Mouse (Mus musculus): ENCODE measurements at regions not wholly inside any gene's neighbourhood (a gene's known extent, or its start where the extent isn't known, plus 50 kb on each side); places are given as distances from the start of the nearest gene placed in this dataset.

DNA sequence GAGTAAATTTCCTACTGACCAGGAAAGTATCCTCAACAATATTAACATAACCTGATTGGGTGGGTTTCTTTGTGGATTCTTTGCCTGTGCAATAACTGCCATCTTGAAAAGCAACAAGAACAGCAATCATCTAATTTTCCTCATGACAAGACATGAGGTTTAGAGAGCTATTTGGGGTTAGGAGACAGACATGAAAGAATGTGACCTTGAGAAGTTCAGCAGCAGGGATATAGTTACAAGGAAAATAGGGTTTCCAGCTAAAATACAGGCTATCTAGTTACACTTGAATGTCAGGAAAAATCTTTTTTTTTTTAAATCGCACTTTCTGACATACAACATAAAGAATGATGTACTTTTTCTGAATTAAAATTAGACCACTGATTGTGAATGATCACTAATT lies 83.7 kb upstream of the Lama2 start:
- H3K4me3 ChIP-seq (ENCODE audit: low read depth, low read length): no peak overlapping the region
- H3K4me2 ChIP-seq (ENCODE audit: low read depth, low read length): no peak overlapping the region
- H3K9ac ChIP-seq (ENCODE audit: low read depth, low read length): no peak overlapping the region
- no peaks in the 10 kb centered on the region for H3K9me3 ChIP-seq (ENCODE audit: control insufficient read depth, low read length)
- DNase-seq (ENCODE audit: low spot score) (peak; percentile 24), ATAC-seq (ENCODE audit: low read depth) (no peak)
- 29% methylated on average over 1 of the region's 1 CpGs for WGBS
- H3K27me3 ChIP-seq (replicated peaks; ENCODE audit: control insufficient read depth, insufficient read depth, low read length): no peaks in the 10 kb centered on the region
- H3K27ac ChIP-seq (replicated peaks; ENCODE audit: low read depth, low read length): no peak overlapping the region
- H3K4me1 ChIP-seq (ENCODE audit: control insufficient read depth, insufficient read depth, low read length): no peaks in the 10 kb centered on the region
- H3K36me3 ChIP-seq (ENCODE audit: control insufficient read depth, insufficient read depth, low read length): no peaks in the 10 kb centered on the region

- no peak overlapping the region for H3K9ac ChIP-seq (ENCODE audit: low read depth, low read length)
- no peak for DNase-seq (ENCODE audit: low spot score)
- no peaks in the 10 kb centered on the region for H3K4me1 ChIP-seq (ENCODE audit: control insufficient read depth, insufficient read depth, low read length)
- H3K4me3 ChIP-seq (ENCODE audit: low read depth, low read length): no peak overlapping the region
- H3K36me3 ChIP-seq (ENCODE audit: control insufficient read depth, insufficient read depth, low read length): no peaks in the 10 kb centered on the region
- no peak overlapping the region for H3K4me2 ChIP-seq (ENCODE audit: low read depth, low read length)
- WGBS: 61% methylated on average over 6 of the region's 6 CpGs
- no peaks in the 10 kb centered on the region for H3K9me3 ChIP-seq (ENCODE audit: control insufficient read depth, low read length)
- ATAC-seq (ENCODE audit: low read depth): no peak
- H3K27me3 ChIP-seq (replicated peaks; ENCODE audit: control insufficient read depth, insufficient read depth, low read length): no peaks in the 10 kb centered on the region
- no peak overlapping the region for H3K27ac ChIP-seq (replicated peaks; ENCODE audit: low read depth, low read length)
Measured at GRCm38 (mm10) chr10:27698305-27698704, 78.7 kb upstream of the Lama2 start.

DNA sequence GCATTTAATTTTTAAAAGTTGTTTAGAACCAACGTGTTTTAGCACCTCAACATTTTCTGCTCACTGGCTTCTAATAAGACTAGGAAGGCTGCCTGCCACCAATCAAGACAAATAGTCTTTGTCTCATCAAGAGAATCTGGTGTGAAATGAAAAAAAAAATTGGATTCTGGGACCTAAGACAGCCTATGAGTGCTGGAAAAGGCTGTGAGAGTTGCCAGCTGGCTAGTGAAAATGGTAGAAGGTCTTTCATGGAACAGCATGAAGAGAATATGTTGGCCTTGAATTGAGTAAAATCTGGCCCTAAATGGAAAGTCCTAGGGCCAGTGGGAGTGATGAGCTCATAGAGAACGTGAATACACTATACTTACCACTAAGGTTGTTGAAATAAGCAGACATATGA lies 61.8 kb upstream of the Lama2 start:
- 0 out of 2 replicates have a peak, but pooled peaks cover 3% of the 10 kb centered on the region for H3K9me3 ChIP-seq (ENCODE audit: control insufficient read depth, low read length)
- no peaks in the 10 kb centered on the region for H3K27me3 ChIP-seq (replicated peaks; ENCODE audit: control insufficient read depth, insufficient read depth, low read length)
- no peak for ATAC-seq (ENCODE audit: low read depth)
- H3K9ac ChIP-seq (ENCODE audit: low read depth, low read length): no peak overlapping the region
- H3K4me1 ChIP-seq (ENCODE audit: control insufficient read depth, insufficient read depth, low read length): no peaks in the 10 kb centered on the region
- H3K4me2 ChIP-seq (ENCODE audit: low read depth, low read length): no peak overlapping the region
- no peak overlapping the region for H3K27ac ChIP-seq (replicated peaks; ENCODE audit: low read depth, low read length)
- H3K36me3 ChIP-seq (ENCODE audit: control insufficient read depth, insufficient read depth, low read length): no peaks in the 10 kb centered on the region
- 72% methylated on average over 2 of the region's 2 CpGs for WGBS
- no peak for DNase-seq (ENCODE audit: low spot score)
- H3K4me3 ChIP-seq (ENCODE audit: low read depth, low read length): no peak overlapping the region

DNA sequence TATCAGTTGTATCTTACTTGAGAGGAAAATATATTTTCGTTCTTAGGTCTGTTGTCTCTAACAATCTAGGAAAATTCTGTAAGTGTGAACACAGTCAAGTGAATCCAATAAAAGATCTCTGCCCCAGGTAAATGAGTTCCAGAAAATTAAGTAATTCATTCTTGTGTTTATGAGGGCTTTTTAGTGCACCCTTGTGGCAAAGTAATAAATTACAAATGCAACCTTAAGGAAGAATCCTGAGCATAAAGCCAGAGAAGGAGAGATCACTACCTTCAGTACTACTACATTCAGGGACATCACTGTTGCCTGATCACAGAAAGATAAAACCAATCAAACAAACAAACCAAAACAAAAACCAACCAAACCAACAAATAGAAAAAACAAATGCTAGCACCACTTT lies 56.0 kb upstream of the Lama2 start:
- Histone ChIP-seq H3K9me3 (ENCODE audit: control insufficient read depth, low read length) (0 out of 2 replicates have a peak, but pooled peaks cover 3% of the 10 kb centered on the region), H3K36me3 (ENCODE audit: control insufficient read depth, insufficient read depth, low read length) (no peaks in the 10 kb centered on the region), H3K4me2 (ENCODE audit: low read depth, low read length) (no peak overlapping the region), H3K27me3 (replicated peaks; ENCODE audit: control insufficient read depth, insufficient read depth, low read length) (no peaks in the 10 kb centered on the region), H3K27ac (replicated peaks; ENCODE audit: low read depth, low read length) (no peak overlapping the region), H3K4me3 (ENCODE audit: low read depth, low read length) (no peak overlapping the region), H3K4me1 (ENCODE audit: control insufficient read depth, insufficient read depth, low read length) (no peaks in the 10 kb centered on the region), H3K9ac (ENCODE audit: low read depth, low read length) (no peak overlapping the region)
- WGBS: 61% methylated on average over 1 of the region's 1 CpGs
- ATAC-seq (ENCODE audit: low read depth) (no peak), DNase-seq (ENCODE audit: low spot score) (peak; percentile 30)

DNA sequence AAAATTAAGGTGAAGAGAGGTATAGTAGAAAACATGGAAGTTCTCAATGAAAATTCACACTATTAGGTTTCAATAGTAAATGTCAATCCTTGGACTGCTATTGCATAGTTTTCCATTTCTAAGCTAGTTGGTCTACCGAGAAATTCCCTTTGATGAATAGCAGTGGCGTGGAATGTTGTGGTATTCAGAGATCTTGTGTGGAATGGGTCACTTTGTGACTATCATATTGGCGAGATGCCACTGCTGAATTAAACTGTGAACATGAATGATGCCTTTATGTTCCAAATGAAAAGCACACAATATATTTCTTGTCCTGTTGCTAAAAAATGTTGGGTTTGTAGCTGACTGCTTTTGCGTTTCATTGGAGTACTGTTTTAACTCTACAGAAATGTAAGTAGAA lies 54.8 kb upstream of the Lama2 start:
- no peaks in the 10 kb centered on the region for H3K36me3 ChIP-seq (ENCODE audit: control insufficient read depth, insufficient read depth, low read length)
- DNase-seq (ENCODE audit: low spot score) (peak; percentile 34), ATAC-seq (ENCODE audit: low read depth) (no peak)
- H3K9ac ChIP-seq (ENCODE audit: low read depth, low read length): no peak overlapping the region
- H3K27ac ChIP-seq (replicated peaks; ENCODE audit: low read depth, low read length): no peak overlapping the region
- H3K9me3 ChIP-seq (ENCODE audit: control insufficient read depth, low read length): no peaks in the 10 kb centered on the region
- 71% methylated on average over 4 of the region's 4 CpGs for WGBS
- H3K4me1 ChIP-seq (ENCODE audit: control insufficient read depth, insufficient read depth, low read length): no peaks in the 10 kb centered on the region
- no peak overlapping the region for H3K4me2 ChIP-seq (ENCODE audit: low read depth, low read length)
- H3K27me3 ChIP-seq (replicated peaks; ENCODE audit: control insufficient read depth, insufficient read depth, low read length): no peaks in the 10 kb centered on the region
- no peak overlapping the region for H3K4me3 ChIP-seq (ENCODE audit: low read depth, low read length)

Measured in embryonic facial prominence, embryonic 14.5 days (tissue).